Mouse (Mus musculus) olfactory bulb, adult 2 months (tissue): ENCODE results near the gene Col4a2.

Experiments used
- CTCF ChIP-seq: fragments of 200-500 bp; IDR thresholded peaks from 2 replicates; pipeline ENCODE4 v1.5.1; 2012; ENCODE audit warnings: low read depth, mild to moderate bottlenecking, low read length, moderate library complexity; ENCODE audit not compliant: insufficient read depth
- POLR2A ChIP-seq: fragments of 200-500 bp; IDR thresholded peaks from 2 replicates; pipeline ENCODE4 v1.6.1; 2012; ENCODE audit warnings: mild to moderate bottlenecking, low read depth, low read length, moderate library complexity; ENCODE audit not compliant: insufficient read depth

- TF ChIP-seq CTCF = no peak
- TF ChIP-seq POLR2A = no peak
These were observed 145.6 kb downstream of the Col4a2 start for GRCm38 (mm10) chr8:11457981-11458836.
